Mouse (Mus musculus): ENCODE measurements around the gene Lrfn2.

DNA sequence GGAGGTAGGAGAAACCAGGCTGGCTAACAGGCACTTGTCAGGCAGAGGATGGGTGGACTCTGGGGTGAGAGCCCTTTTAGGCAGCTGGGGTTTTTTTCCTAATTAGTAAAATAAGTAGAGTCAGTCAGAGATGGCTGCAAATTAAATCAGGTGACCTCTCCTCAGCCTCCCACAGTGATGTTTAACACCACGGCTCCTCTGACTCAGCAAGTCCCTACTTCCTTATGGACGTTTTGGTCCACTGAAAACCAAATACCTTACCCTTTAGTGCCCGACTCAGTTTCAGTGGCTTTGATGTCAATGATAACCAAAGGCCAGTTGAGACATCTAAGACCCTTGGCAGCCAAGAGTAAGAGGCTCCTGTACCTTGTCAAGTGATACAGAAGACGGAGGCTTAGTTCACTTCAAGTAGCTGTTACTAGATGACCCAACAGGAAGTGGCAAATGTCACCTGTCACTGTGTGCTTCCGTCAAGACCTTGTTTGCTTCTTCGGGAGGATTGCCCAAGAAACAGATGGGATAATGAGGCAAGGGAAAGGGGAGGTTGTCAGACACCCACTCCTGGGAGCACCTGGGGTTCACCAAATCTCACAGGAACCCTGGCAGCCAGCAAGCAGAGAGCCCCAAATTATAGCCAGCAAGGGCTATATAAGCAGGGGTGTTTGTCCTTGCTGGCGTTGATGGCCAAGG, 77.3 kb downstream of the Lrfn2 start:
- no peak for TF ChIP-seq POLR2A (IDR thresholded peaks at IDR 0.05; ENCODE audit: low read depth, low read length)
- no peak for TF ChIP-seq HCFC1 (IDR thresholded peaks at IDR 0.05; ENCODE audit: low read depth, low read length)
- TF ChIP-seq UBTF (IDR thresholded peaks at IDR 0.05; ENCODE audit: low read depth, low read length) = no peak
- no peak for TF ChIP-seq KAT2A (IDR thresholded peaks at IDR 0.05; ENCODE audit: insufficient replicate concordance, low read length)
- TF ChIP-seq CTCF (conservative IDR thresholded peaks at IDR 0.05 in 1 of 2, IDR thresholded peaks at IDR 0.05 in 1 of 2; ENCODE audit: low read depth in 2 of 2, low read length in 2 of 2) = no peak
- TF ChIP-seq POLR2AphosphoS2 (IDR thresholded peaks at IDR 0.05; ENCODE audit: low read depth, low read length) = no peak
- TF ChIP-seq ETS1 (conservative IDR thresholded peaks at IDR 0.05; ENCODE audit: low read depth, low read length) = no peak
- no peak for TF ChIP-seq MAX (IDR thresholded peaks at IDR 0.05; ENCODE audit: low read length)
- TF ChIP-seq MAZ (IDR thresholded peaks at IDR 0.05; ENCODE audit: low read depth, low read length) = no peak
